Mouse (Mus musculus): Measurements from ENCODE around the gene Nkx6-2. TPM values are rescaled to one million over a fixed set of nuclear protein-coding genes. Genes with fewer than 3 reads are reported as not detected.

The Nkx6-2 gene
- total and polyA plus RNA-seq, 3 experiments = 0.12 TPM; not detected in 2

DNA sequence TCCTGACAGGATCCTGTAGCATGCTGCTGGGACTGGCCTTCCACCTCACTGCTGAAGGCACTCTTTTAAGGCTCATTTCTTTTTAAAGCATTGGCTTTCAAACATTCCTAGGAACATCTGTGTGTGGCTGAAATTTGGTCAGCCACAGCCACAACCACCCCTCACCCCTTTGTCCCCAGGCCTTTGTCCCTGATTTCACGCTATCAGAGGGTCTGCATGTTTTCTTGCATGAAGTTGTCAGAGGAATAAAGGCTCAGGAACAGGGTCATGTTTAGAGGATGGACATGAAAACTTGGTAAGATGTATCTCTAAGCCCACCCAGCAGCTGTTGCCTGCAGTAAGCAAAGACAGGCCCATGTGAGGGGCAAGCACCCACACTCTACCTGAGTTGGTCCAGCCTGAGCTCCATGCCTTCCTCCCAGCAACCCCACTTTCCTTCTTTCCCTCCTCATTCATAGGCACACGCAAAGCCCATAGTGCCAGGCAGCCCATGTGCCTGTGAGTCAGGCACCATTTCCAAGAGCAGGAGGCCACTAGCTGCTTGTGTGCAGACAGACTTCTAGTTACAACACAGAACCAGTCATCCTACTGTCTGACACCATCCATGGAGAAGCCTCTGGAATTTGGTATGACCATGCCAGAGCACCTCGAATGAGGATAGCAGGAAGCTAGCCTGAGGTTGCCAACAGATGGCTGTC is 32.4 kb downstream of the Nkx6-2 start:
- no peaks in the 10 kb centered on the region for H3K9me3 ChIP-seq (replicated peaks; ENCODE audit: insufficient read depth, low read length)
- H3K4me3 ChIP-seq (ENCODE audit: control insufficient read depth in 1 of 2, insufficient read depth in 1 of 2, low read depth in 2 of 2, low read length in 2 of 2) = no peak overlapping the region
- no peak overlapping the region for H3K9ac ChIP-seq (ENCODE audit: control insufficient read depth, low read depth, low read length, poor library complexity, severe bottlenecking)
- TF ChIP-seq SMC3 (IDR thresholded peaks at IDR 0.05; ENCODE audit: low read depth, low read length) (no peak), ZKSCAN1 (IDR thresholded peaks at IDR 0.05; ENCODE audit: low read depth, low read length) (no peak), MEF2A (IDR thresholded peaks at IDR 0.05; ENCODE audit: extremely low read depth, insufficient replicate concordance, low read depth, low read length, poor library complexity, severe bottlenecking) (no peak), GATA1 (IDR thresholded peaks at IDR 0.05; ENCODE audit: low read depth, low read length) (no peak), E2F4 (IDR thresholded peaks at IDR 0.05; ENCODE audit: borderline replicate concordance, low read depth, low read length) (no peak), MAX (IDR thresholded peaks at IDR 0.05; ENCODE audit: low read length) (no peak), ZNF384 (IDR thresholded peaks at IDR 0.05; ENCODE audit: low read depth, low read length) (no peak), TBP (IDR thresholded peaks at IDR 0.05; ENCODE audit: low read depth, low read length) (no peak), UBTF (IDR thresholded peaks at IDR 0.05; ENCODE audit: borderline replicate concordance, insufficient read depth, low read depth, low read length) (no peak), ETS1 (IDR thresholded peaks at IDR 0.05; ENCODE audit: low read depth, low read length) (no peak), MYC (IDR thresholded peaks at IDR 0.05; ENCODE audit: low read depth, low read length) (no peak), KAT2A (conservative IDR thresholded peaks at IDR 0.05; ENCODE audit: low read depth, low read length) (no peak), MYB (IDR thresholded peaks at IDR 0.05; ENCODE audit: low read depth, low read length) (no peak), RAD21 (IDR thresholded peaks at IDR 0.05; ENCODE audit: low read depth, low read length) (no peak), MAZ (IDR thresholded peaks at IDR 0.05; ENCODE audit: low read depth, low read length) (no peak), POLR2A (IDR thresholded peaks at IDR 0.05; ENCODE audit: control insufficient read depth in 1 of 2, insufficient read depth in 1 of 2, low read depth in 1 of 2, low read length in 2 of 2, poor library complexity in 1 of 2) (no peak), SIN3A (IDR thresholded peaks at IDR 0.05; ENCODE audit: low read length) (no peak), TAL1 (IDR thresholded peaks at IDR 0.05; ENCODE audit: low read length) (no peak), NELFE (IDR thresholded peaks at IDR 0.05; ENCODE audit: low read depth, low read length) (no peak)
- no peaks in the 10 kb centered on the region for H3K4me1 ChIP-seq (ENCODE audit: control insufficient read depth in 1 of 2, insufficient read depth in 2 of 2, low read length in 2 of 2)
- H3K27ac ChIP-seq (ENCODE audit: control insufficient read depth, low read depth, low read length) = no peak overlapping the region
- no peaks in the 10 kb centered on the region for H3K79me2 ChIP-seq (ENCODE audit: control insufficient read depth, insufficient read depth, low read length, poor library complexity)
- DNase-seq (ENCODE audit: low read depth, low spot score) = no peak
- H3K36me3 ChIP-seq (ENCODE audit: control insufficient read depth in 1 of 2, insufficient read depth in 2 of 2, low read length in 2 of 2) = no peaks in the 10 kb centered on the region
- H3K27me3 ChIP-seq (ENCODE audit: control insufficient read depth in 1 of 2, insufficient read depth in 2 of 2, low read length in 2 of 2) = no peaks in the 10 kb centered on the region

DNA sequence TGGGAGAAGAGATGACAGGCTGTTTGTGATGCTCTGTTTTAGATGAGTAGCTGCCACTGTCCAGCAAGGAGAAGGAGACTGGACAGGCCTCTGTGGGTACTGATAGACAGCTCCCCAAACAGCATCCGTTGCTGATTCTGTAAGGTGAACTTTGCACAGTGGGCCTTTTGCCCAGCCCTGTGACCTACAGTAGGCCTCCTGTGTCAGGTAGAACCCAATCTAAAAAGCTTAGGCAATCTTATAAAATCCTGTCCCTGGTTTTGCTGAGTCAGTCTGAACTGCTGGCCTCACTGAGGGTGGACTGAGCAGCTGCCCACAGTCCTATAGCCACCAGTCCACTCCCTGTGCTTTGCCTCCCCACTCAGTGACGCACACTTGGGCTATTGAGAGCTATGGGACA is 35.3 kb downstream of the Nkx6-2 start:
- H3K4me3 ChIP-seq (ENCODE audit: control insufficient read depth in 1 of 2, insufficient read depth in 1 of 2, low read depth in 2 of 2, low read length in 2 of 2) = no peak overlapping the region
- no peak overlapping the region for H3K27ac ChIP-seq (ENCODE audit: control insufficient read depth, low read depth, low read length)
- no peaks in the 10 kb centered on the region for H3K27me3 ChIP-seq (ENCODE audit: control insufficient read depth in 1 of 2, insufficient read depth in 2 of 2, low read length in 2 of 2)
- no peaks in the 10 kb centered on the region for H3K4me1 ChIP-seq (ENCODE audit: control insufficient read depth in 1 of 2, insufficient read depth in 2 of 2, low read length in 2 of 2)
- TF ChIP-seq POLR2AphosphoS5 (IDR thresholded peaks at IDR 0.05; ENCODE audit: borderline replicate concordance, low read depth, low read length) (no peak), ZNF384 (IDR thresholded peaks at IDR 0.05; ENCODE audit: low read depth, low read length) (no peak), ETS1 (IDR thresholded peaks at IDR 0.05; ENCODE audit: low read depth, low read length) (no peak), ELF1 (IDR thresholded peaks at IDR 0.05; ENCODE audit: low read depth, low read length) (no peak), TBP (IDR thresholded peaks at IDR 0.05; ENCODE audit: low read depth, low read length) (no peak), GATA1 (IDR thresholded peaks at IDR 0.05; ENCODE audit: low read depth, low read length) (no peak), MYC (IDR thresholded peaks at IDR 0.05; ENCODE audit: low read depth, low read length) (no peak), TAL1 (IDR thresholded peaks at IDR 0.05; ENCODE audit: low read length) (no peak), MAFK (IDR thresholded peaks at IDR 0.05; ENCODE audit: borderline replicate concordance, low read depth, low read length) (no peak), SMC3 (IDR thresholded peaks at IDR 0.05; ENCODE audit: low read depth, low read length) (no peak), MYB (IDR thresholded peaks at IDR 0.05; ENCODE audit: low read depth, low read length) (no peak), RAD21 (IDR thresholded peaks at IDR 0.05; ENCODE audit: low read depth, low read length) (no peak)
- no peaks in the 10 kb centered on the region for H3K36me3 ChIP-seq (ENCODE audit: control insufficient read depth in 1 of 2, insufficient read depth in 2 of 2, low read length in 2 of 2)
- DNase-seq (ENCODE audit: low read depth, low spot score) = no peak
- H3K9ac ChIP-seq (ENCODE audit: control insufficient read depth, low read depth, low read length, poor library complexity, severe bottlenecking) = no peak overlapping the region
- H3K9me3 ChIP-seq (replicated peaks; ENCODE audit: insufficient read depth, low read length) = no peaks in the 10 kb centered on the region
- no peaks in the 10 kb centered on the region for H3K79me2 ChIP-seq (ENCODE audit: control insufficient read depth, insufficient read depth, low read length, poor library complexity)

Measured in MEL (cell line).